Mouse (Mus musculus): ENCODE measurements around the gene Hist1h3f.
"Not testable (repeated sequence)": the region's sequence is repeated elsewhere in the genome, so short reads cannot be mapped to it uniquely, and the experiment has no call there.

The Hist1h3f gene

DNA sequence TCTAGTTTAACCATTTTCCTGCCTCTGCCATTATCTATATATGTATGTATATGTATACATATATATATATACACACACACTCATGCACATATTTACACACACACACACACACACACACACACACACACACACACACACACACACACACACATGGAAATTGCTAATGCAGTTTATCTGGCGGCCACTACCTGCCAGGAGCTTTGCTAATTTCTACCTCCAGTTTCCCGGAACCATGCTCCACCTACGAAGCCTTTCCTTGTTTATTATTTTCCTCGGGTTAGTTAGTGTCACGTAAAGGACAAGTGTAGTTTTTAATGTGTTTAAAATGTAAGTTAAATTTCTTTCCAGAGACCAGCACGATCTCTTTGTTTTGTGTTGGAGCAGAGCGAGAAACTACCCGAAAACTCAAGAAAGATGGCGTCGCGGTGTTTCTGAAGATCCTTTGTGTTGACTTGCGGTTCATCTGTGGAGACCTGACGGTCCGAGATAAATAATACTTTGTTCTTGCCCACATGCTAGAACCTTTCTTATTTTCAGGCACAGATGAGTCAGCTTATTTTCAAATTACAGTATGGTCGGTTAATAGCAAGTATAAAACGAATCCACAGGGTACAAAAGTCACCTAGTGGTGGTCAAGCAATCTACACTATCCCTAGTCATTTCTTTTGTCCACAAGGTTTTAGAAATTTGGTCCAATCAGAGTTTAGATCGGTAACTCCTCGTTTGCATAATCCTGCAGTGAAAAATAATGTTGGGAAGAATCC lies 19.0 kb downstream of the Hist1h3f start:
- no peak for DNase-seq (ENCODE audit: low spot score)

DNA sequence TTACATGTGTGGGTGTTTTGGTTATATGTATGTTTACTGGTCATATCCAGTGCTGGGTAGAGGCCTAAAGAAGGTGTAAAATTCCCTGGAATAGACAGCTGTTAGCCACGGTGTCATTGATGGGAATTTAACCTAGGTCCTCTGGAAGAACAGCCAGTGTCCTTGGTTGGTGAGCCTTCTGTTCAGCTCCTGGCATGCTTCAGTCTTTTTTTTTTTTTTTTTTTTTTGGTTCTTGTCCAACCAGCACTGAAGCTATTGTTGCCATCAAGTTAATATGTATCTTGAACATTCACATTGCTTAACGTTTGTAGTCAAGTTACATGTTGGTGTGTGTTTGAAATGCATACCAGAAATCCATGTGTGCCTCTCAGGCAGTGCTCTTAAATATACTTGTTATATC lies 20.6 kb downstream of the Hist1h3f start:
- DNase-seq (ENCODE audit: low spot score) = no peak

DNA sequence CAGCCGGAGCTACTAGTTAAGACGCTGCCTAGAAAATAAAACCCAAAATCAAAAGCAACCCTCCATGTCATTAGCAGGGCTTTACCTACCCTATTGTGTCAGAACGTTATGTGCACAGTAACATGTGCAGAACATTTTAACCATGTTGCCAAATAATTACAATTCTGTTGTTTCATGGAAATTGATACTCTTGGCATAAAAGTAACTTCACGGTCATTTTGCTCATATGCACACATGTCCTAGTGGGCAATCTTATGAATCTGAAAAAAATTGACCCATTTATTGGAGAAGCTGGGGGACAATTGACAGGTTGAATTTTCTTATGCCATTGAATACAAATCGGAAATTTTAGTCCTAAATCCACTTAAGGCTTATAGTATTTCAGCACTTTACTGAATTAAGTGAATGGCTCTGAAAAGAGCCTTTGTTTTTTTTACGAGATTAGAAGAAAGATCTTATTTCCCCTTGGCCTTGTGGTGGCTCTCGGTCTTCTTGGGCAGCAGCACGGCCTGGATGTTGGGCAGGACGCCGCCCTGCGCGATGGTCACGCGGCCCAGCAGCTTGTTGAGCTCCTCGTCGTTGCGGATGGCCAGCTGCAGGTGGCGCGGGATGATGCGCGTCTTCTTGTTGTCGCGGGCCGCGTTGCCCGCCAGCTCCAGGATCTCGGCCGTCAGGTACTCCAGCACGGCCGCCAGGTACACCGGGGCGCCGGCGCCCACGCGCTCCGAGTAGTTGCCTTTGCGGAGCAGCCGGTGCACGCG lies 26.6 kb downstream of the Hist1h3f start:
- not testable (repeated sequence) for DNase-seq (ENCODE audit: low spot score)

DNA sequence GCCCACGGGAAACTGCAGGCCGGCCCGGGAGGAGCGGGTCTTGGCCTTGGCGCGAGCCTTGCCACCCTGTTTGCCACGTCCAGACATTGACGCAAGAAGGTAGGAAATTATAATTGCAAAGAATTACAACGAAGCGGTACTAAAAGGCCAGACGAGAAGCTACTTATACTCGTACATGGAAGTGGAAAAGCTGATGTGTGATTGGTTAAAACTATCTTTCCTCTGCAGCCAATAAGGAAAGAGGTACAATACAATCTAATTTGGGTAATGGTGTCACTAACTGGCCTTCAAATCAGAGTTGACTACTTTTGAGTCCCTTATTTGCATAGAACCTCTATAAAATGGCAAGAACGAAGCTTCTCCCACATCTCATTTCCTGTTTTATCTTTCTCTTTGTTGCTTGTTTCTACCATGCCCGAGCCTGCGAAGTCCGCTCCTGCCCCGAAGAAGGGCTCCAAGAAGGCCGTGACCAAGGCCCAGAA lies 27.2 kb downstream of the Hist1h3f start, which contains the start of the genes Hist1h2ae and Hist1h2bg:
Gene Hist1h2ae, minus strand, starts transcription at position 199 of the 482 bp plus-strand sequence.
Gene Hist1h2bg, plus strand, starts transcription at position 375 of the 482 bp plus-strand sequence.
- DNase-seq (ENCODE audit: low spot score) = no peak

DNA sequence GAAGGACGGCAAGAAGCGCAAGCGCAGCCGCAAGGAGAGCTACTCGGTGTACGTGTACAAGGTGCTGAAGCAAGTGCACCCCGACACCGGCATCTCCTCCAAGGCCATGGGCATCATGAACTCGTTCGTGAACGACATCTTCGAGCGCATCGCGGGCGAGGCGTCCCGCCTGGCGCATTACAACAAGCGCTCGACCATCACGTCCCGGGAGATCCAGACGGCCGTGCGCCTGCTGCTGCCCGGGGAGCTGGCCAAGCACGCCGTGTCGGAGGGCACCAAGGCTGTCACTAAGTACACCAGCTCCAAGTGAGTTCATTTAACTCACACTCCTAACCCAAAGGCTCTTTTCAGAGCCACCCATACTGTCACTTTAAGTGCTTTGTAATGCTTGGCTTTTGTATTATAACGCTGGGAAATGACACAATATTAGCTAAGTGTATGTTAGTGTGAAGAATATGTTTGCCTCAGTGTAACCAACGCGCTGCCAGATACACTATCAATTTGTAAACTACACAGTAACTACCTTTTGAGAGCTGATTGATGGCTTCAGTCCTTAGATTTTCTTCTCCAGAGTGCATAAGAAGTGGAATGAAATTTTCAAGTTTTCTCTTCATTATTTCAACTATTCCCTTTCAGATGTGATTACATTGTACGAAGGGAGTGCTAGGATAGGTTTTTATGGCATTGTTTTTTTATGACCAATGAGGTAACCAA lies 27.8 kb downstream of the Hist1h3f start:
- not testable (repeated sequence) for DNase-seq (ENCODE audit: low spot score)

DNA sequence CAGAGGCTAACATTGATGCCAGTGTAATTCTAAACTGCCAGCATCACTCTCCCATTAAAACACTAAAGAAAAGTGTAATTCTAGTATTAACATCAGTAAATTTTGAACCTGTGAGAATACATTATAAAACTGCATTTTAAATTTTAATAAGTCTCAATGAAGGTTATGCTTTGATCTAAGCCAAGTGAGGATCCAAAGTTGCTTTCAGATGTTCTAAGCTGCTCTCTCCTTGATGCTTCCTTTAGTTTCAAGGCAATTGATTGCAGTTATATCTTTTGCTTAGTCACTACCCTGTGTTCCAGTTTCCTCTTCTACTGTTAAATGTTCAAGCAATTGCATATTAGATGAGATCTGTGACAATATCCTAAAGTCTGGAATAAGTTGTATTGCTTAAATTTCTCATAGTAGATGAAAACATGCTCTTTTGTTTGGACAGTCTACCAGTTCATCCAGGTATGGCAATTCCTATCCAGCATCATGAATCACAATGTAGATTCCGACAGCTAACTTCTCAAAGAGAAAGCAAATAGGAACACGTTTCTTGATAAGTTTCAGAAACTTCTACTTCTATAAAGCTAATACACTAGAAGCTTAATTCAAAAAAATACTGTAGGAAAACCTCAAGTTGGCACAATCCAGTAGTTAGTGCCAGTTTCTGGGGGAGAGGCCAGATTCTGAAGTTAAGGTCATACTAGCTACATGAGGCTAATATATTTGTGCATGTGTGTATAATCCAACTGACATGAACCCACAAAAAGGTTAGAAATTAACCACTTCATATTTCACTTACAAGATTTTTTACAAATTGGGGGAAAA lies 28.6 kb downstream of the Hist1h3f start:
- no peak for DNase-seq (ENCODE audit: low spot score)

DNA sequence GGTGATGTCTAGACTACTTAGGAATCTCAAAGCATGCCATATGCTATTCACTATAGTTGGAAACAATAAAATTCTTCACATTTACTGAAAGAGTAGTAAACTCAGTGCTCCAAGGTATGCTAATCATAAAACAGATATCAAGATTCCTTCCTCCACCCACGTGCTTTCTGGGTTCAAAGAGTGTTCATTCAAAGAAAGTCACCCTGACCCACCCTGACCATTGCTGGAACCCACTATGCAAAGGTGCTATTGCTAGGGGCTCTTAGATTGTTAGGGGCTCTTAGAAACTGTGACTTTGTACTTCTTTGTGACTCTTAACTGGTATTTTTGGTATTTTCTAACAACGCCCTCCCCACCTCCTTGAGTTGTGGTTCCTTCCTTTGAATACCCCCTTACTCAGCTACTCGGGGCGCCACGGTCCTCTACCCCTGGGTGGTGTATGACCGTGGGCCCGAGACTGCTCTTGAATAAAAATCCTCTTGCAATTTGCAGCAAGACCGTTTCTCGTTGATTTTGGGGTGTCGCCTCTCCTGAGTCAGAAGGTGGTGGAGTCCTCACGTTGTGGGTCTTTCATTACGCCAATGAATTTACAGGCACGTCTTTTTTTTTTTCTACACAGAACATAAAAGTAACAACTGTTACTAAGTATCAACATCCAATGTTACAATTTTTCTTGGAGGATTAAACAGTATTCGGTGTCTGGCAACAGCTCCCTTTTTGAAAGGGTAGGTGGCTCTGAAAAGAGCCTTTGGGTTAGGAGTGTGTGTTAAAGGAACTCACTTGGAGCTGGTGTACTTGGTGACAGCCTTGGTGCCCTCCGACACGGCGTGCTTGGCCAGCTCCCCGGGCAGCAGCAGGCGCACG lies 29.4 kb downstream of the Hist1h3f start:
- DNase-seq (ENCODE audit: low spot score) = not testable (repeated sequence)

DNA sequence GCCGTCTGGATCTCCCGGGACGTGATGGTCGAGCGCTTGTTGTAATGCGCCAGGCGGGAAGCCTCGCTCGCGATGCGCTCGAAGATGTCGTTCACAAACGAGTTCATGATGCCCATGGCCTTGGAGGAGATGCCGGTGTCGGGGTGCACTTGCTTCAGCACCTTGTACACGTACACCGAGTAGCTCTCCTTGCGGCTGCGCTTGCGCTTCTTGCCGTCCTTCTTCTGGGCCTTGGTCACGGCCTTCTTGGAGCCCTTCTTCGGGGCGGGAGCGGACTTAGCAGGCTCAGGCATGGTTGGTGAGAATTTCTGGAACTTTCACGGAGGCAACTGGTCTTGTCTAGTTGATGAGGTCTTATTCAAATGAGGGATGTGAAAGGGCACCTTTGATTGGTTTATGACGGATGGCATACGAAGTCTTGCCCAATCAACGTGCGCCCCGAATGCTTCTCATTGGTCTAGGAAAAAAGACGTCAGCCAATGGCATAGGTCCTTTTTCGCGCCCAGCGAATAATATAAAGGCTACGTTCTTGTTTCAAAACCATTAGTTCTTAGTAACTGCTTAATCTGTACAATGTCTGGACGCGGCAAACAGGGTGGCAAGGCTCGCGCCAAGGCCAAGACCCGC lies 30.2 kb downstream of the Hist1h3f start, which contains the start of the genes Hist1h2bf and Hist1h2ad:
Gene Hist1h2bf, minus strand, starts transcription at position 299 of the 627 bp plus-strand sequence.
Gene Hist1h2ad, plus strand, starts transcription at position 484 of the 627 bp plus-strand sequence.
- peak; percentile 64 for DNase-seq (ENCODE audit: low spot score)

DNA sequence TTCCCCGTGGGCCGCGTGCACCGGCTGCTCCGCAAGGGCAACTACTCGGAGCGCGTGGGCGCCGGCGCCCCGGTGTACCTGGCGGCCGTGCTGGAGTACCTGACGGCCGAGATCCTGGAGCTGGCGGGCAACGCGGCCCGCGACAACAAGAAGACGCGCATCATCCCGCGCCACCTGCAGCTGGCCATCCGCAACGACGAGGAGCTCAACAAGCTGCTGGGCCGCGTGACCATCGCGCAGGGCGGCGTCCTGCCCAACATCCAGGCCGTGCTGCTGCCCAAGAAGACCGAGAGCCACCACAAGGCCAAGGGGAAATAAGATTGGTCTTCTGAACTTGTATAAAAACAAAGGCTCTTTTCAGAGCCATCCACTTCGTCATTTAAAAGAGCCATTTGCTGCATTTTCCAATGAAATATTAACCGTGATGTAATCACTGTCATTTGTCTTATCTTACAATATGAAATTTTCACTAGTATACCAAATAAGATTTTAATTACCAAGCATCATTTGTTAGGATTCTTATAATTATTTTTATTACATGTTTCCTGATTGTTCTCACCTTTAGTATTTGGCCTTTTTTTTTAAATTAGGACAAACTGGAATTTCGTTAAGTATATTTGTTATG lies 30.8 kb downstream of the Hist1h3f start:
- DNase-seq (ENCODE audit: low spot score) = not testable (repeated sequence)

DNA sequence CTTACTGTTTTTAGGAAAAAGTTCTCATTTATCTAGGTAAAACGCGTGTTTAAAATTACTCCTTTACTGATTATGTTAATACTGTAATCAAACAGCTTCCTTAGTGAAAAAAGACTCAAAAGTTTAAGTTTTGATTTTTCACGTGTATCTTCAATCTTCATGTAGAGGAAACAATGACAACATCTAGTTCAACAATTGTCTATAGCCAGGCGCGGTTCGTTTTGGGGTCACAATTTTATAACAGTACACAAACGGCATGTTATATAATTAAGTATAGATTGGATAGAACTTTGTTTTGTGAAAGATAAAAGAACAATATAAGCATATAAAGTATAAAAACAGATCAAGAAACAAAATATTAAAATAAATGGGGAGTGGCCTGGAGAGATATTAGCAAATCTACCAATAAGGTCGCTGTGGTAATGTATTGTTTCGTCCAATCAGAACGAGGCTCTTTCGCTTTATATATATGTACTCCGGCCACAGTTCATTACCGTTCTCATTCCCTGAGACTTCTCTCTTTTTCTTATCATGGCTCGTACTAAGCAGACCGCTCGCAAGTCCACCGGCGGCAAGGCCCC lies 31.5 kb downstream of the Hist1h3f start, which contains the start of gene Hist1h3d:
Gene Hist1h3d, plus strand, starts transcription at position 493 of the 581 bp plus-strand sequence.
- DNase-seq (ENCODE audit: low spot score) = no peak

DNA sequence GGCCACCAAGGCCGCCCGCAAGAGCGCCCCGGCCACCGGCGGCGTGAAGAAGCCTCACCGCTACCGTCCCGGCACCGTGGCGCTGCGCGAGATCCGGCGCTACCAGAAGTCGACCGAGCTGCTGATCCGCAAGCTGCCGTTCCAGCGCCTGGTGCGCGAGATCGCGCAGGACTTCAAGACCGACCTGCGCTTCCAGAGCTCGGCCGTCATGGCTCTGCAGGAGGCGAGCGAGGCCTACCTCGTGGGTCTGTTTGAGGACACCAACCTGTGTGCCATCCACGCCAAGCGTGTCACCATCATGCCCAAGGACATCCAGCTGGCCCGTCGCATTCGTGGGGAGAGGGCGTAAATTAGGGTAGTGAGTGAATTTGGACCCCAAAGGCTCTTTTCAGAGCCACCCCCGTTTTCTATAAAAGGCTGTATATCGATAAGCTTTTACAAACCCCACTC lies 32.0 kb downstream of the Hist1h3f start:
- DNase-seq (ENCODE audit: low spot score) = not testable (repeated sequence)

DNA sequence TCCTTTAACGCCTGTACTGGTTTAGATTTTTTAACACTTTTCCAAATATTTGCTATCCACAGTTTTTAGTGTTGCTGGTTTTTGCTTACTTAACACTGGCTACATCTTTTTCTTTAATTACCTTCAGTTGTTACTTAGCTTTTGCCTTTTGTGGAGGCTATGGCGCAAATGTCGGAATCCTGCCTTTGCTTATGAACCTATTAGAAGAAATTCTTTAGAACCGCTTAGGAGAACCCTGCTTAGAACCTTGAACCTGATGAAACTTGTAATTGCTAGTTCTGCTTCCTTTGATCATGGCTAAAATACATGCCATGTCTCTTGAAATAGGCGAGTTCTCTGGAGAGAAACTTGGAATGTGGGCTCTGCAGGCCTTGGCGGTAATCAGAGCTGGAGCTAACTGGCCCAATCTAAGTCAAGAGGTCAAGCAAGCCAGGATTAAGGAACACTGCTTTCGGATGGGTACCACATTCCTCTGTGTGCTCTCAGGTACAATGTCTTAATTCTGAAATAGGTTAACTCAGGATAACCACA lies 32.6 kb downstream of the Hist1h3f start:
- DNase-seq (ENCODE audit: low spot score) = no peak

DNA sequence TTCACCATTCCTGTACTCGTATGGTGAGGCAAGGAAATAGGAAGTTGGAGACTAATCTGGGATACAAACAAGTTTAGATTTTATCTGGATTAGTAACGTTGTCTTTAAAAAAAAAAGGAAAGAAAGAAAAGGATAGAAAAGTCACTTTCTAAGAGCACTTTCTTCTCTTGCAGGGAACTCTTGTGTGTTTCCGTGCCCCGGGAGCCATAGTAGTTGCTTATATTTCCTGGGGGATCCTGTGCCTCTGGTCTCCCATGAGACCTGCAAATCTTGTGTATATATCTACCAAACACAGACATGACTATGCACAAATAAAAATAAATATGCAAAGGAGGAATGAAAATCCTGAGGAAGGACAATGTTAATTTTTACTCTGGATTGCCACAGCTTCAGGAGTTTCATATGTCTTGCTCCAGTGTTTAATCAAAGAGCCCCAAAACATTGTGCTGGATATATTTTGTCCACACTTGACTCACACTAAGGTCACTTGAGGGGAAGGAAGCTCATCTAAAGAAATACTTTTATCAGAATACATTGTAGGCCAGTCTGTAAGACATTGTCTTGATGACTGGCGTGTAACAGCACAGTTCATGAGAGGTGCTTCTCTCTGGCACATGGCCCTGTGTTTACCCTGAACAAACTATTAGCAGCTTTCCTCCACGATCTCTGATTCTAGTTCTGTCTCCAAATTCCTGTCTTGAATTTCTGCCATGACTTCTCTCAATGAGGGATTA lies 33.2 kb downstream of the Hist1h3f start:
- DNase-seq (ENCODE audit: low spot score) = no peak

DNA sequence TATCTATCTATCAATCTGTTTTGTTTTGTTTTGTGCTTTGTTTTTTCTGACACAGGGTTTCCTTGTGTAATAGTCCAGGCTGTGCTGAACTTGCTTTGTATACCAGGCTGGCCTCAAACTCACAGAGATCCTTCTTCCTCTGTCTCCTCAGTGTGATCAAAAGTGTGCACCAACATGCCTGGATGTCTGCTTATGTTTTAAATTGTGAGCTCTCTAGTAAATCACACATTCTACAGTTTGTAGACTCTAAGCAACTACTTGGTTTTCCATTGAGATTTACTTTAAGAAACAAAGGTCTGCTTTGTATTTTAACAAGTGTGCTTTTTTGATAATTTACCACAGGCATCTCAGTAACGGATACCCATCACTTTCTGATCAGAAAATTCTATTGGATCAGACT lies 34.0 kb downstream of the Hist1h3f start:
- no peak for DNase-seq (ENCODE audit: low spot score)

DNA sequence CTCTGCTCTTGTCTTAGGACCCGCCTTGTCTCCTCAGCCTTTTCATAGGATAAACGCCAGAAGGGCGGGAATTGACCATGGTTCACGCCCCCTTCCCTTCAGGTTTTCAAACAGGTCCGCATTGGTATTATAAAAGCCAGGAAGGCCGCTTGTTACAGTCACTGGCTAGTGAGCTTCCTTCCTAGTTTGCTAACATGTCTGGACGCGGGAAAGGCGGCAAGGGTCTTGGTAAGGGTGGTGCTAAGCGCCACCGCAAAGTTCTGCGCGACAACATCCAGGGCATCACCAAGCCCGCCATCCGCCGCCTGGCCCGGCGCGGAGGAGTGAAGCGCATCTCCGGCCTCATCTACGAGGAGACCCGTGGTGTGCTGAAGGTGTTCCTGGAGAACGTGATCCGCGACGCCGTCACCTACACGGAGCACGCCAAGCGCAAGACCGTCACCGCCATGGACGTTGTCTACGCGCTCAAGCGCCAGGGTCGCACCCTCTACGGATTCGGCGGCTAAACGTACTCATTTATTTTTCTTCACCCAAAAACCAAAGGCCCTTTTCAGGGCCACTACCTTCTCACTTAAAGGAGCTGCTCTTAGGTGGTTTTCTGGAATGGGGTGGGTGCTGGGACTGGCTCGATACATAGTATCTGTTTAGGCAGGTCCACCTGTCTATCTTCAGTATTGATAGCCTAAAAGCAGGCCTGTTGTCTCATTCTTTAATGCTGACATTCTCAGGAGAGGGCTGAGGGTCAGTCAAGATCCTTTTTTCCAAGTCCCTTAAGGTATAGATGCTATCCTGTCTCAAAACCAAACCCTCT lies 37.8 kb downstream of the Hist1h3f start, which contains the start of gene Hist1h4d:
Gene Hist1h4d, plus strand, starts transcription at position 191 of the 811 bp plus-strand sequence.
- DNase-seq (ENCODE audit: low spot score) = peak; percentile 97

DNA sequence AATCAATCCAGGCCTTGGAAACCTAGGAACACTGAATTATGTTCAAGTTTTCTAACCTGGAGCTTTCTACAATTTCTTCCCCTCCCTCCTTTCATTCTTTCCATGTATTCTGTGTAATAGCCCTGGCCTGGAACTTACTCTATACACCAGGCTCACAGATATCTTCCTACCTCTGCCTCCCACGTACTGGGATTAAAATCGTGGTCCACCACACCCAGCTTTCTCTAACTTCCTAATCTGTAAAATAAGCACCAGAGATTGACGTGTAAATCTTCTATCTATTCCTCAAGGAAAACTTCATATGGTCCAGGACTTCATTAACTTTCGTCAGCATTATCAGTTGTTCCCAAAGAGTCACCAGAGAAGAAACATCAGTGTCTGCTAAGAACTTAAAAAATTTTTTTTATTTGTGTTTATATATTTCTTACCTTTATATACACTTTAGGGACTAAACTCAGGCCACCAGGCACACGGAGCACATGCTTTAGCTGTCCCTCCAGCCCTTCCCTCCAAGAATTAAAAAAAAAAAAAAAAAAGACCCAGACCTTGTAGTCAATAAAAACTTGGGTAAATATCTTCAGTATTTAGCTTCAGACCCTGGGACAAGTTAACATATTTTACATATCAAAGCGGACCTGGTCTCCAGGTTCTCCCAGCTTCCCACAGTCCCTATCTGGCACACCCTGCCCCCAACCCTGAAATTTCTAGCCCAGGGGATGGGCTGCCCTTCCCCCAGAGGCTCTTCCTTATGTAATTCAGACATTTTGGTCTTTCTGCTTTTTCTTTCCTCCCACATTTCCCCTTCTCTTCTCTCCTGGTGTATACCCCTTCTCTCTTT lies 38.6 kb downstream of the Hist1h3f start:
- no peak for DNase-seq (ENCODE audit: low spot score)
